Mouse (Mus musculus) macrophage (primary cell): ENCODE data around the gene A230050P20Rik. TPM values are rescaled to one million over a fixed set of nuclear protein-coding genes. Genes with fewer than 3 reads are reported as not detected.
A peak's percentile ranks its signal among the peaks of the same experiment; 100 is the strongest.

Experiments used
- H3K27ac ChIP-seq: fragments of 350-480 bp; formaldehyde crosslinking; 2 replicates; pipeline ENCODE4 v1.9.0; 2021
- H3K36me3 ChIP-seq: fragments of 350-480 bp; formaldehyde crosslinking; 2 replicates; pipeline ENCODE4 v1.9.0; 2021; ENCODE audit errors: inconsistent target
- H3K4me3 ChIP-seq: fragments of 350-480 bp; formaldehyde crosslinking; 2 replicates; pipeline ENCODE4 v1.9.0; 2021; ENCODE audit errors: inconsistent target
- H3K79me2 ChIP-seq: fragments of 350-480 bp; formaldehyde crosslinking; 2 replicates; pipeline ENCODE4 v1.9.0; 2021; ENCODE audit errors: inconsistent target
- WGBS: methylation state at CpG from one replicate; pipeline ENCODE4 v1.1.7; 2026; ENCODE audit warnings: inconsistent platforms; ENCODE audit not compliant: missing documents; 5-methylcytosine and 5-hydroxymethylcytosine counted together
- polyA plus RNA-seq: library from polyadenylated mRNA; stranded (reverse); fragments of 250-400 nt; gene quantifications from 3 replicates; pipeline ENCODE4 v1.2.4, GENCODE M21; 2018; ENCODE audit warnings: inconsistent platforms

The A230050P20Rik gene
- polyA plus RNA-seq, 1 experiment from 2014 or later, result 12.0 TPM

GRCm38 (mm10) chr9:20859926-20860325 is 8.5 kb upstream of the A230050P20Rik start:
- no peak overlapping the region for H3K4me3 ChIP-seq
- no peaks in the 10 kb centered on the region for H3K36me3 ChIP-seq
- 50% methylated on average over 6 of the region's 6 CpGs for WGBS
- no peaks in the 10 kb centered on the region for H3K79me2 ChIP-seq
- no peak overlapping the region for H3K27ac ChIP-seq

- no peak overlapping the region for H3K4me3 ChIP-seq
- WGBS, result 9% methylated on average over 4 of the region's 4 CpGs
- no peaks in the 10 kb centered on the region for H3K79me2 ChIP-seq
- H3K36me3 ChIP-seq, result no peaks in the 10 kb centered on the region
- no peak overlapping the region for H3K27ac ChIP-seq
These were observed 6.6 kb upstream of the A230050P20Rik start for GRCm38 (mm10) chr9:20861821-20862220.

DNA sequence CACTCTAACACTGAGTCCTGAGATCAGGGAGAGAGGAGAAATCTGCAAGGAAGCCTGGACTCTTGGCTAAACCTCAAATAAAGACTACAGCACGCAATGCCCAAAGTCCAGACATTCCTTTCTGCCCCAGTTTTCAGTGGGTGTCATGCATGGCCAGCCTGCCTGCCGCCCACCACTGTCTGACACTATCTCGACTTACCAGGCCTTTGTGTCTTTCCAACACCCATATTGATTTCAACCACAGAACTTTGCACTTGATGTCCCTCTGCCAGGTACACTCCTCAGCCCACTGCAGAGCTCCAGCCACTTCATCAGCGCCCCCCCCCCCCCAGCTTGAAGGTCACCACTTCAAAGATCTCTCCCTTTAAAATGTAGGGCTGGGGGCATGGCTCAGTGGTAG is 6.2 kb upstream of the A230050P20Rik start:
- Histone ChIP-seq H3K4me3 (no peak overlapping the region), H3K36me3 (no peaks in the 10 kb centered on the region), H3K27ac (no peak overlapping the region), H3K79me2 (no peaks in the 10 kb centered on the region)
- WGBS, result 61% methylated on average over 4 of the region's 4 CpGs

DNA sequence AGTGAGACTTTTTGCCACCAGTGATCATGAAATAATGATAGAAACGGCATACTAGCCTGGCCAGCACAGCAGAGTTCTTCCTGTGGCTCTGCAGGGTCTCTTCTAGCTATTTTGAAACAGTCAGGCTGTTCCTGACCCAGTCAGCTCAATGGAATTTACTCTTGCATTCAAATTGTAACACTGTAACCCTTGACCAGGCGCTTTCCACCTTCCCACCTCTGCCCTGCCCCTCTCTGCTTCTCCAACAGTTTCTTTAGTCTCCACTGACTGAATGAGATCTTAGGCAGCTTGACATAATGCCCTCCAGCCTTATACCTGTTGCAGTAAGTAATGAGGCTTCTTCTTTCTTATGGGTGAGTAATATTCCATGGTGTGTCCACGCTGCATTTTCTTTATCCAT is 1.6 kb upstream of the A230050P20Rik start:
- no peak overlapping the region for H3K27ac ChIP-seq
- H3K36me3 ChIP-seq, result no peaks in the 10 kb centered on the region; the same call in 1 of the 2 replicates
- WGBS, result 60% methylated on average over 3 of the region's 3 CpGs
- no peaks in the 10 kb centered on the region for H3K79me2 ChIP-seq
- no peak overlapping the region for H3K4me3 ChIP-seq

DNA sequence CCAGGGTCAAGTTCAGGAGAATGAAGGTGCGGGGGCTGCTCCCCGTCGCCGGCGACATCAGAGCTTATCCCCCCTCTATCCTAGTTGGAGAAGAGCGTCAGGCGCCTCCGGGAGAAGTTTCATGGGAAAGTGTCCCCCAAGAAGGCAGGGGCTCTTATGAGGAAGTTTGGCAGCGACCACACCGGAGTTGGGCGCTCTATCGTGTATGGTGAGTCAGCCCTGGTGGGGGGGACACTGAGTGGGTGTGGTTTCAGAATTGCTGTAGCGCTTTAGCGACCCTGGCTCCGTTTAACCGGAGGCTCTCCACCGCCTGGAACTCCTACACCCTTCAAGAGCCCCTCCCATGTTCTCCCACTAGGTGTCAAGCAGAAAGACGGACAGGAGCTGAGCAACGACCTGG is 804 bp downstream of the A230050P20Rik start:
- Histone ChIP-seq H3K36me3 (peaks cover 16% of the 10 kb centered on the region; the same call in 1 of the 2 replicates), H3K79me2 (no peaks in the 10 kb centered on the region), H3K4me3 (peak overlapping the region; percentile 53), H3K27ac (no peak overlapping the region)
- 12% methylated on average over 19 of the region's 19 CpGs for WGBS

DNA sequence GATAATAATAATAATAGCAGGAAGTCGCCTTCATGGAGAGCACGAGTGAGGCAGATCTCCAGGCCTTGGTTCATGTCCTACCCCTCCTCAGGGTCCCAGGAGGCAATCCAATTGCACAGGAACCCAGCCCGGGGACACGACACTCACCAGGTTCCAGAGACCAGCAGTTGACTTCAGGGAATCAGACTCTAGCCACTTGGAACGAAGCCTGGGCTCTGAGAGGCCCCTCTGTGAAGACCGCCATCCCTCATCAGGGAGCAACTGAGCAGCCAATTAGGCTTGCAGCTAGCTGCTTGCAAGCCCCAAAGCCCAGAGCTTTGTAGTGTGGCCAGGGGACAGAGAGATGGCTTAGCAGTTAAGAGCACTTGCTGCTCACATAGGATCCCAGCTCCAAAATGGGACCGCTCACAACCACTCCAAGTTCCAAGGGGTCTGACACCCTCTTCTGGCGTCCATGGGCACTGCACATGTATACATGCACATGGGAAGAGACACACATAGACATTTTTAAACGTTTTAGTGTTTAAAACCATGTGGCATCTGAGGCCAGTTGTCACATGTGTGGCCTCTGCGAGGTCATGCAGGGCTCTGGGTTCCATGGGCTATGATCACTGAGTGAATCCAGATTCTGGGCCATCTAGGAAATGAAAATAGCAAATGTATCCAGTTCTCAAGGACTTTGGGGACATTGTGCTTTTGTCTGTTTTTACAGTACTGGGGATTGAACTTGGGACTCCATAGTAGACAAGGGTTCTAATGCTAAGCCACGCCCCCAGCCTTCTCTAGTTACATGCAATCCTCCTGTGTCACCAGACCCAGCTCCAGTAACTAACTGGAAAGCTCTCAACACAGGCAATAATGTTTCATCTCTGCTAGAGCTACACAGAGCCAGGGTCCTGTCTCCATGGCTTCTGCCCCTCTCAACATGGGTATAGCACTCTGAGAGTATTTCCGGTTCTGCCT is 2.0 kb downstream of the A230050P20Rik start:
- WGBS, result 92% methylated on average over 12 of the region's 12 CpGs

DNA sequence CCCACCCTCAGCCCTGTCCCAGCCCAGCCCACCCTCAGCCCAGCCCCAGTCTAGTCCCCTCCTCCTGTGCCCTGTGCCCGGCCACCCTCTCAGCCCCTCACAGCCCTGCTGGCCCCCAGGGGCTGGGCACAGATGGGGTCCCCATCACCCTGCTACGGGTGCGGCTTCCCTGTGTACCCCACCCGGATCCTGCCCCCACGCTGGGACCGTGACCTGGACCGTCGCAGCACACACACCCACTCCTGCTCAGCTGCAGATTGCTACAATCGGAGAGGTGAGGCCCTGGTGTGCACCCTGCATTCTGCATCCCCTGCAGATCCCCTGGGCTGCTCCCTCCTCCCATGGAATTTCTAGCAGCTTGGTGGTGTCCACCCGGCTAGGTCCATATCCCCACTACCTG is 4.5 kb downstream of the A230050P20Rik start:
- peaks cover 16% of the 10 kb centered on the region; the same call in 1 of the 2 replicates for H3K36me3 ChIP-seq

More for the DNA sequence above, 2.0 kb downstream of the A230050P20Rik start:
- H3K79me2 ChIP-seq, result no peaks in the 10 kb centered on the region
- H3K36me3 ChIP-seq, result peaks cover 16% of the 10 kb centered on the region; the same call in 1 of the 2 replicates
- no peak overlapping the region for H3K27ac ChIP-seq
- no peak overlapping the region for H3K4me3 ChIP-seq

GRCm38 (mm10) chr9:20873521-20873920 is 5.1 kb downstream of the A230050P20Rik start:
- WGBS, result 89% methylated on average over 12 of the region's 12 CpGs
- Histone ChIP-seq H3K27ac (no peak overlapping the region), H3K79me2 (no peaks in the 10 kb centered on the region), H3K36me3 (peaks cover 16% of the 10 kb centered on the region; the same call in 1 of the 2 replicates), H3K4me3 (no peak overlapping the region)

More for the DNA sequence above, 4.5 kb downstream of the A230050P20Rik start:
- WGBS, result 98% methylated on average over 10 of the region's 10 CpGs
- H3K27ac ChIP-seq, result no peak overlapping the region
- no peak overlapping the region for H3K4me3 ChIP-seq
- no peaks in the 10 kb centered on the region for H3K79me2 ChIP-seq

- 92% methylated on average over 23 of the region's 23 CpGs for whole genome bisulfite sequencing
- H3K36me3 ChIP-seq, result peaks cover 16% of the 10 kb centered on the region; the same call in 1 of the 2 replicates
- H3K4me3 ChIP-seq, result no peak overlapping the region
- no peak overlapping the region for H3K27ac ChIP-seq
- no peaks in the 10 kb centered on the region for H3K79me2 ChIP-seq
These were observed 6.8 kb downstream of the A230050P20Rik start for GRCm38 (mm10) chr9:20875021-20875790.

- Histone ChIP-seq H3K4me3 (no peak overlapping the region), H3K36me3 (peaks cover 16% of the 10 kb centered on the region; the same call in 1 of the 2 replicates), H3K79me2 (no peaks in the 10 kb centered on the region), H3K27ac (no peak overlapping the region)
- WGBS, result 83% methylated on average over 8 of the region's 9 CpGs
These were observed 8.1 kb downstream of the A230050P20Rik start for GRCm38 (mm10) chr9:20876318-20877117.

GRCm38 (mm10) chr9:20877118-20878040 is 8.9 kb downstream of the A230050P20Rik start:
- peak overlapping the region; percentile 48 for H3K27ac ChIP-seq
- WGBS, result 41% methylated on average over 13 of the region's 14 CpGs

DNA sequence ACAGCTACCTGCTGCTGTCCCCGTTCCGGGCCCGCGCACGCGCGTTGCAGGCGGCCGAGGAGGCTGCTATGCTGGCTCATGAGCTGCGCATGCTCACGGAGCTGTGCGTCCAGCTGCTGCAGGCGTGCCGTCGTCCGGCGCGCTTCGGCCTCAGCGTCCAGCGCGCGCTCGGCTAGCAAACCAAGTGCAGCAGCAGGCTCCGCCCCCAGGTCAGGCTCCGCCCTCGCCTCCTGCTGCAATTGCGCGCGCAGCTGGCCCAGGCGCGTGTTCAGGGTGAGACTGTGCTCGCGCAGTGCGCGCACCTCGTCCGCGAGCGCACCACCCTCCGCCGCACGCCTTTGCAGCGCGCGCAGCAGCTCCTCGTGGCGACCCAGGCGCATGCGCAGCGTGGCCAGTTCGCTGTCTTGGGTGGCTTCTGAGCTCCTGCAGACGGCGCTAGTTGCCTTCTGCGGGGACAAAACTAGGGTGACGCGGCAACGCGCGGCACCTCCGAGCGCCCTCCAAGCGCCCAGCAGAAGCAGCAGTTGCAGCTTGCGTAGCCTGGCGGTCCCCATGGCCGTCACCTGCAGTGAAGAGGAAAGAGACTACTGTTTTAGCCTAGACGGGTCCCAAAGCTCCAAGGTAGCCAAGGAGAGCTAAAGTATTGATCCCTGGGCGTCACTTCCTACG is 9.7 kb downstream of the A230050P20Rik start:
- H3K36me3 ChIP-seq, result peaks cover 6% of the 10 kb centered on the region; the same call in 1 of the 2 replicates
- WGBS, result under 1% methylated on average over 53 of the region's 69 CpGs

More at GRCm38 (mm10) chr9:20877118-20878040, 8.9 kb downstream of the A230050P20Rik start:
- peaks cover 11% of the 10 kb centered on the region; the same call in 1 of the 2 replicates for H3K36me3 ChIP-seq
- H3K4me3 ChIP-seq, result peak overlapping the region; percentile 33
- H3K79me2 ChIP-seq, result no peaks in the 10 kb centered on the region

GRCm38 (mm10) chr9:20878710-20879065 is 10.2 kb downstream of the A230050P20Rik start:
- H3K79me2 ChIP-seq, result no peaks in the 10 kb centered on the region
- peak overlapping the region; percentile 60 for H3K27ac ChIP-seq
- peaks cover under 1% of the 10 kb centered on the region; the same call in 1 of the 2 replicates for H3K36me3 ChIP-seq
- 21% methylated on average over 10 of the region's 10 CpGs for WGBS
- H3K4me3 ChIP-seq, result peak overlapping the region; percentile 31

More for the DNA sequence above, 9.7 kb downstream of the A230050P20Rik start:
- no peaks in the 10 kb centered on the region for H3K79me2 ChIP-seq
- peak overlapping the region; percentile 33 for H3K4me3 ChIP-seq
- H3K27ac ChIP-seq, result peak overlapping the region; percentile 60
